Mouse (Mus musculus) cortical plate, adult 2 months (tissue): ENCODE measurements around the gene Crip1. TPM values are rescaled to one million over a fixed set of nuclear protein-coding genes. Genes with fewer than 3 reads are reported as not detected.

ENCODE experiments used
- H3K27ac ChIP-seq: fragments of 200-500 bp; 2 replicates; pipeline ENCODE4 v1.5.1; 2012; ENCODE audit warnings: low read length, control low read depth, inconsistent platforms; ENCODE audit not compliant: insufficient read depth
- H3K4me1 ChIP-seq: fragments of 200-500 bp; 2 replicates; pipeline ENCODE4 v1.6.1; 2011; ENCODE audit warnings: low read length; ENCODE audit not compliant: control insufficient read depth, insufficient read depth
- H3K4me3 ChIP-seq: fragments of 200-500 bp; 2 replicates; pipeline ENCODE4 v1.5.1; 2011; ENCODE audit warnings: mild to moderate bottlenecking, low read length, control low read depth; ENCODE audit not compliant: insufficient read depth
- CTCF ChIP-seq: fragments of 200-500 bp; IDR thresholded peaks from 2 replicates; pipeline ENCODE4 v1.5.1; 2011; ENCODE audit warnings: mild to moderate bottlenecking, control low read depth, low read length; ENCODE audit not compliant: insufficient read depth; ENCODE audit errors: extremely low read depth
- POLR2A ChIP-seq: fragments of 200-500 bp; IDR thresholded peaks from 2 replicates; pipeline ENCODE4 v1.6.1; 2011; ENCODE audit warnings: mild to moderate bottlenecking, low read length, control low read depth; ENCODE audit not compliant: insufficient read depth; ENCODE audit errors: extremely low read depth
- polyA plus RNA-seq: library from polyadenylated mRNA; depleted of rRNA; stranded (reverse); fragments of >200 nt; gene quantifications from 2 replicates; pipeline ENCODE4 v1.2.3, GENCODE M21; 2012; rRNA removed

Crip1 gene
- 67.6 and 70.7 TPM in 2 replicates for polyA plus RNA-seq

DNA sequence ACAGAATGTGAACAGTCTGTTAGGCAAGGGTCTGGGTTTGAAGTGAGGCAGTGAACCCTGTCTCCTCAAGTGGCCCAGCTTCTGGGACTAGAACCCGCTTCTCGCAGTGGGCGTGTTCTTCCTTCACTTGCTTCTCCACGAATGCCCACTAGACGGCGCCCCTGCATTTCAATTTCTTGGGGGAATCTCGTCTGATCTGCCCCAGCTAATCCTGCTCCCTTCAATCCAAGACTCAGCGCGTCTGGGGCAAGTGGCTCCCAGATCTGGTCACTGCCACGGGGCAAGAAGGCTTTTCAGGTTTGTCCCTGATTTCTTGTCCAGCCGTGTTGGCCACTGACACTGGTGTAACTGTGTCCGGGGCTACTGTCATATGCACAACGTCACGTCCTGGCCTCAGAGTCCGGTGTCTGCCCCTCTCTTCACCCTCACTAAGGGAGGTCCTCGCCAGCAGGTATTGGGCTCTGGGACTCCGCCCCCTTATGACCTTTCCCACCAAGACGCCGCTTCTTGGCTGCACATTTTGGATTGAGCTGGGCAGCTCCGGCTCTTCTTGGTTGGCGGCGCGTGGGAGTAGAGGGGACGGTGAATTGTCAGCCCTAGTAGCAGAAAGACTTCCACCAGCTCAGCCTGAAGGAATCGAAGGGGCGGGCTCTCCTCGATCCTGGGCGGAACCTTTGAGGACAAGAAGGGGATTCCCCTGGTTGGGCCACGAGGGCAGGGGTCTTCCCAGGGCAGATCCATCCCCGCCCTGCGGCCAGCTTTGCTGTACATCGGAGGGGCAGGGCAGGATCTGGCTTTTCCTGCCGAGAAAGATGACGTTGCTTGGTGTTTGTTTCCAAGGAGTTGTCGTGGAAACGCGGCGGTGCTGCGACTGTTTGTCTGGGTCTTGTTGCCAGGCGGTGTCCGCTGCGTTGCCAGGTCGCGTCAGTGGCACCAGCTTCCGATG is at the start of gene Crip1:
Gene Crip1 (plus strand): TSS at position 205 of the 946 bp plus-strand sequence.
- H3K4me3 ChIP-seq = 0 out of 2 replicates have a peak within 1 kb of the TSS, but pooled peaks have one; percentile 4
- peak within 1 kb of the TSS; percentile 25; the same call in 1 of the 2 replicates for H3K27ac ChIP-seq
- peaks cover 1% of the 10 kb centered on the region; the same call in 1 of the 2 replicates for H3K4me1 ChIP-seq
- TF ChIP-seq CTCF (peak; percentile 77), POLR2A (no peak; the same call in 1 of the 2 replicates)

DNA sequence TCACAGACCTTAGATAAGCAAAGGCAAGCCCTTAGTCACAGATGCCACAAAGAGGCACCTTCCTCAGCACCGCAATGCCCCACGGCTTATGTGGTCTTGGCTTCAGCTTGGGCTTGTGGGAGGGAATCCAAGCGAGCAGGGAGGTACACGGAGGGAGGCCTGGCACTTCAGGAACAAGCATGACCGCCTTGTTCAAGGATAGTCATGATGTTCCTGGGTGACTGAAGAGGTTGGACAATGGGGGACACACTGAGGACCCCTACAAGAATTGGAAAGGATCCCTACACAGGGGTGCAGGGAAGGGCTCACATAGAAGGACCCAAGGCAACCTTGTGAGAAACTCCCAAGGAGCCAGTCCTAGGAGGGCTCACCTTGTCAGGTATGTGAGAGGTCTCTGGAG is 49.1 kb upstream of the Crip1 start:
- Histone ChIP-seq H3K4me1 (peaks cover 9% of the 10 kb centered on the region), H3K4me3 (peak overlapping the region; percentile 93; the same call in 1 of the 2 replicates), H3K27ac (no peak overlapping the region)
- TF ChIP-seq CTCF = no peak

DNA sequence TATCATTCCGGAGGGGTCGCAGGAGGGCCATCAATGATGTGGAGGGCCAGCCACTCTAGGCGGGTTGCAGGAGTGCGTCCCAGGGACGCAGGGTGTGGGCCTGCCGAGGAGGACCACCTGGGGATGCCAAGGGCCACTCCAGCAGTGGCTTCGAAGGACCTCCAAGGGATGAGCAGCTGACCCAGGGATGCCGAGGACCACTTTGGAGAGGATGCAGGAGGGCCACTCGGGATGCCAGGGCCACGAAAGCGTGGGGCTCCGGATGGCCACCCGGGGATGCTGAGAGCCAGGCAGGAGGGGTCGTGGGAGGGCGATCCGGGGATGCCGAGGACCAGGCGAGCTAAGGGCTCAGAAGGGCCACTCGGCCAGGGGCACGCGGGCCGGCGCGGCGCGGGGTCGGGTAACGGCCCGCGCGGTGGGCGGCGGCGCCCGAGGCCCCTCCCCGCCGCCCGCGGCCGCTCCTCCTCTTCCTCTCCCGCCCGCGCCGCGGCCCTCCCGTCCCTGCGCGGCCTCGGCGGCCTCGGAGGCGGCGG is 48.3 kb upstream of the Crip1 start, which contains the start of gene Mta1:
Gene Mta1 (plus strand): TSS at position 530 of the 533 bp plus-strand sequence.
- TF ChIP-seq POLR2A = no peak
- TF ChIP-seq CTCF = no peak

DNA sequence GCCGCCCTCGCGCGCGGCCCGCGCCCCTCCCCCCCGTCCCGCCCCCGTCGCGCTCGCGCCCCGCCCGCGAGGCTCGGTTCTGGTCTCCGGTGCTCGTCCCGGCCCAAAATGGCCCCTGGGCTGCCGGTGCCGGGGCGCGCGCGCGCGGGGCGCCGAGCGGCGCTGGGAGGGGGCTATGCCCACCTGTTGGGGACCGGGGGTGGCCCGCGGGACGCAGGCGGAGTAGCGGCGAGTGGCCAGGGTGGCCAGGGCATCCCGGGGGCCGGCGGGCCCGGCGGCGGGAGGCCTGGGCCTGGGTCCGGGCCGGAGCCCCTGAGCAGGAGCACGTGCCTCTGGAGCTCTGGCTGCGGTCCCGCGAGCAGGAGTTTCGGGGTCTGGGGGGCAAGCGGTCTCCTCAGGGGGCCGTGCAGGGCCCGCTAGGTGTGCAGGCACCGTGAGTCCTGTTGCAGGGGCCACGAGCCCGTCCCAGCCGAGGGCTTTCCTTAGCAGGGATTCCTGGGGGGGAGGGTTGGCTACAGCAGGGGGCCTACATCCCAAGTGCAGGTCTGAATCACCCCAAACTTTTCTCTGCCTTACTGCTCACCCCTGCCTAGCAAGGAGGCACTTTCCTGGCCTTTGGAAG is 47.5 kb upstream of the Crip1 start:
- Histone ChIP-seq H3K4me1 (peaks cover 12% of the 10 kb centered on the region), H3K27ac (peak overlapping the region; percentile 41; the same call in 1 of the 2 replicates)
- TF ChIP-seq POLR2A = no peak
- no peak for TF ChIP-seq CTCF

More for the DNA sequence above, 48.3 kb upstream of the Crip1 start, which contains the start of gene Mta1:
- Histone ChIP-seq H3K27ac (peak within 1 kb of the TSS; percentile 99), H3K4me3 (peak within 1 kb of the TSS; percentile 93), H3K4me1 (peaks cover 12% of the 10 kb centered on the region)

DNA sequence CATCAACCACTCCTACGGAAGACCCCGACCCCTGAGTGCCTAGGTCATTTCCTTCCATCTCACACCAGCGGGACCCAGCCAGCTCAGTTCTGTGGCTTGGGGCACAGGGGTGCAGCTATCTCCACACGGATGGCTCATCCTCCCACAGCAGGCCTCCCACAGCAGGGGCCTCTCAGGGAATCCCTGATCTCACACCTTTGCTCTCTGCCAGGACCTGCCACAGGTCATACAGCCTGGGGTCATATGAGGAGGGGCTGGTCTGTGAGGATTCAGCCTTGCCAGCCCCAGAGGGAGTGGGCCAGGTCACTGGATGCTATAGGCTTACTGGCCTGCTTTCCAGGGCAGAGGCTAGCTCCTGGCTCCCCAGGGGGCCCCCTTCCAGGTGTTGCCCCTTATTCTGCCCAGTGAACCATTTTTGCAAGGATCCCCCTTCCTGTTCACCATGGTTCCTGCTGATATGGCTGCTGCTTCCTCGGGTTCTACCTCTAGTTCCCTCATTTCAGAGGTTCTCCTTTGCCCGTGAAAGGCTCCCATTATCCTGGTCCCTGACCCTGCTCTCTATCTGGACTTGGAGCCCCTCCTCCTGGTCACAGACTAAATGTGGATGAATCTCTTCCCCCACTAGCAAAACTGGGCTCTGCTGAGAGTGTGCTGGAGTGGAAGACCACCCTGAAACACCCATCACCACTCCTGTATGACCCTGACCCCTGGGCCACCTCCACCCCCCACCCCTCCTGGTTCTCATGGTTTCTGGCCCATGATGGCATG is 46.5 kb upstream of the Crip1 start:
- TF ChIP-seq POLR2A (no peak), CTCF (no peak)
- Histone ChIP-seq H3K4me1 (peaks cover 12% of the 10 kb centered on the region), H3K27ac (peak overlapping the region; percentile 19; the same call in 1 of the 2 replicates), H3K4me3 (peak overlapping the region; percentile 93)

More for the DNA sequence above, 47.5 kb upstream of the Crip1 start:
- peak overlapping the region; percentile 93 for H3K4me3 ChIP-seq

DNA sequence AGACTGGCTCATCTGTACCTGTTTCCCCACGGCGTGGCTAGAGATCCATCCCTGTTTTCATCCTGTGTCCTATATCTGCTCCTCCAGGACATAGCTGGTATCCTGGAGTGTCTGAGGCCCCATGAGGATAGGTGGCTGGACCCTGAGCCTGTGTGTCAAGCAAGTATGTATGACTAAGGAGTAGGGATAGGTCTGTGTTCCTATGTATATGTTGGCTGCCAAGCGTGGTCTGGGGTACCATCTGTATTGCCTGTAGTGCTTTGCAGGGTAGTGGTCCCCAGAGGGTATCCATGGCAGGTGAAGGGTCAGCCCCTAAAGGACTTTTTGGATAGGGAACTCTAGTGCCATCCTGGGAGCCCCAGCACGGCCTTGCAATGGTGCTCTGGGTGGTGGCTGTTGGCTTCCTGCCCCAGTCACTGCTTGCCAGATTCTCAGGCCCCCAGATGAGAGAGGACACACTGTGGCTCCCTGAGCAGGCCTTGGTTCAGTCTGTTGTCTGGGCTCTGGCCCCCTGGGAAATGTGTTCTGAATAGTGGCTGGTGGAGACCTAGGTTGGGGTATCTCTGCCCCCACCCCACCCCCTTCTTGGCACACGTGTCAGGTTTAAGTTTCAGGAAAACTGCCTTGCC is 45.6 kb upstream of the Crip1 start:
- H3K27ac ChIP-seq = no peak overlapping the region
- H3K4me1 ChIP-seq = peaks cover 12% of the 10 kb centered on the region
- TF ChIP-seq CTCF = no peak
- TF ChIP-seq POLR2A = no peak
- no peak overlapping the region for H3K4me3 ChIP-seq

DNA sequence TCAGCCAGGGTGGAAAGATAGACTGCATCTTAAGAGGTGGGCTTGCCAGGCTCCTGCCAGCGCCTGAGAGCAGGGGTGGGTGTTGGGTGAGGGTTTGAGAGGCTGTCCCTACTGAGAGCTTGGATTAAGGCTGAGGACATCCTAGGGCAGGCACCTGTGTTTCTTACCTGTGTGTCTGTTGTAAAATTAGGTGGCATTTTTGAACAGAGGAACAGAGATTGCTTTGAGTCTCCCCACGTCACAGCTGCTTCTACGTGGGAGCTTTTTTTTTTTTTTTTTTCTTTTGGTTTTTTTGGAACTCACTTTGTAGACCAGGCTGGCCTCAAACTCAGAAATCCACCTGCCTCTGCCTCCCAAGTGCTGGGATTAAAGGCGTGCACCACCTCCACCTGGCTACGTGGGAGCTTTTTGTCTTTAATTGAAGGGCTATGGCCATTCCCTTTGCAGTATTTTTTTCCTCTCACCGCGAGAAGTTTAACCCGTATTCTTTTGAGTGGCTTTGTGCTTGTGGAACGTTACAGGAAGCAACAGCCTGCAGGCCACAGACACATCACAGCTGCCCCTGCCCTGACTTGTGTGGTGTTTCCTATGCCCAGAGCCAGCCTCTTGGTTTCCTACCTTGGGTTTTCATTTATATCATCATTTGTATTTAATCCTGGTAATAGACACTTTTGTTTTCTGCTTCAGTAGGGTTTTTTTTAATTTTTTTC is 44.7 kb upstream of the Crip1 start:
- Histone ChIP-seq H3K4me3 (no peak overlapping the region), H3K4me1 (peaks cover 12% of the 10 kb centered on the region), H3K27ac (no peak overlapping the region; the same call in 1 of the 2 replicates)
- TF ChIP-seq POLR2A = no peak
- TF ChIP-seq CTCF = no peak

DNA sequence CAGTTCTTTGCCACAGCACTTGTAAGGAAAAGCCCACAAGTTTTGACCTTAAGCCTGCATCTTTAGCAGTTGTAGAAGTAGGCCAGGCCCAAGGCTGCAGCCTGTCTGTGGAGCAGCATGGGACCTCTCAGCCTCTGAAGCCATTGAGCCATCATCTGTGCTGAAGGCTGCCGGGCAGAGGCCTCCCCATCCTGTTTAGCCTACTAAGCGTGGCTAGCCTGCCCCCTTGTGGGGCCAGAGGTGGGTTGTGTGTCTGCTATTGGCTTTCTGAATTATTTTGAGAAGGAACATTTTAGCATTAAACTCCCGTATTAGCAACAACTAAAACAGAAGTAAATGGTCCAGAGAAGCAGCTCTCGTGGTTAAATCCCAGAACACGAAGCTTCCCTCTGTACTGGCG is 43.7 kb upstream of the Crip1 start:
- TF ChIP-seq CTCF (peak; percentile 61), POLR2A (no peak)
- Histone ChIP-seq H3K27ac (no peak overlapping the region), H3K4me1 (peaks cover 15% of the 10 kb centered on the region), H3K4me3 (no peak overlapping the region)
